Mouse (Mus musculus) layer of hippocampus, adult 8-10 months (tissue): ENCODE results near the gene Caln1. TPM values are rescaled to one million over a fixed set of nuclear protein-coding genes. Genes with fewer than 3 reads are reported as not detected.

Source experiments
- DNase-seq, 2 experiments: peaks; one replicate each; pipeline ENCODE4 v3.0.0; 2022; ENCODE audit warnings: low spot score in 2 of 2
- total RNA-seq, 4 experiments: library from RNA; stranded (reverse); gene quantifications; 2 replicates each; pipeline ENCODE4 v1.2.4; 2022

The Caln1 gene
- total RNA-seq, 4 experiments from 2014 or later, result 127 to 148 (median 137) TPM

DNA sequence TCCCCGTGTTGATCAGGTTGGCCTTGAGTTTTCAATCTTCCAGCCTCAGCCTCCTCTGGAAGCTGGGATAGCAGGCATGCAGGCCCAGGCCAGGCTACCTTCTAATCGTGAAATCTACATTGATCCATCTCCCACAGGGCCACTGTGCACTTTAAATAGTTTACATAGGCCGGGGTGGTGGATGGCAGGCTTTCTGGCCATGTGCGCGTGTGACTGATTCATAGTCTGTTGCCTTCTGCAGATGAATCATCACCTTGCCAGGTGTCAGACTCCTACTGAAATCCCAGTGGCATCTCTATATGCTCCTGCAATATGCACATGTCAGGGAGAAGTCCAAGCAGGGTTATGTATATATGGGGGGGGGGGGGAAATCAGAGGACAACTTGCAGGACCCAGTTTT is 428.5 kb downstream of the Caln1 start:
- DNase-seq, result peak; percentile 37 to 46

DNA sequence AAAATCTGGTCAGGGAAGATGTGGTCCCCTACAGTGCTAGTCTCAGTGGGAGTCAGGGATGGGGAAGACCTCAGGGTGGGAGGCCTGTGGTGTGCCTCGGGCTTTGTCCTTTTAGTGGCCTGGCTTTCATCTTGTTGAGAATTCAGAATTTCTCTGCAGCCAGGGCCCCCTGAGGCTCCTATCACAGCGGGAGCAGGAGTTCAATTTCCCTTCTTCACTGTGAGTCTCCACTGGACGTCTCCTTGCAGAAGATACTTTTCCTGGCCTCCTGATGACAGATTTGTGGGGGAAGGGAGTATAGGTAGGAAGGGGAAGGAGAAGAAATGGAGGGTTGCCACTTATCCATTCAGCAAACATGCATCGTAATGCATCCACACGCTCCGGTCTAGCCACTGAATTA is 441.1 kb downstream of the Caln1 start:
- no peak for DNase-seq

GRCm38 (mm10) chr5:130810846-130811245 is 441.6 kb downstream of the Caln1 start:
- no peak for DNase-seq

- DNase-seq, result no peak
Observed at GRCm38 (mm10) chr5:130811266-130811665, 442.0 kb downstream of the Caln1 start.

DNA sequence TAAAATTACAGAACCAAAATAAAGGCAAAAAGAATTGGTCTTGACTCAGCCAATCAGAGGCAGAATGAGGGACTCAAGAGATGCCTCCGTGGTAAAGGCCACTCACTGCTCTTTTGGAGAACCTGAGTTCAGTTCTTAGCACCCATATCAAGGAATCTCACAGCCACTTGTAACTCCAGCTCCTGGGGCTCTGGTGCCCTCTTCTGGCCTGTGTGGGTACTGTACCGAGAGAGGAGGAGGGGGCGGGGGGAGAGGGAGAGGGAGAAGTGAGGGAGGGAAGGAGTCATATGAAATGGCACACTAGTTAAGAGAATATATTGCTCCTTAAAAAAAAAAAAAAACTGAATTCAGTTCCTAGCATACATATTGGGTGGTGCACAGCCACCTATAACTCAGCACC is 442.7 kb downstream of the Caln1 start:
- DNase-seq, result no peak

- no peak for DNase-seq
Observed at GRCm38 (mm10) chr5:130812556-130812955, 443.3 kb downstream of the Caln1 start.

- DNase-seq, result no peak
Observed at GRCm38 (mm10) chr5:130813089-130813488, 443.8 kb downstream of the Caln1 start.

DNA sequence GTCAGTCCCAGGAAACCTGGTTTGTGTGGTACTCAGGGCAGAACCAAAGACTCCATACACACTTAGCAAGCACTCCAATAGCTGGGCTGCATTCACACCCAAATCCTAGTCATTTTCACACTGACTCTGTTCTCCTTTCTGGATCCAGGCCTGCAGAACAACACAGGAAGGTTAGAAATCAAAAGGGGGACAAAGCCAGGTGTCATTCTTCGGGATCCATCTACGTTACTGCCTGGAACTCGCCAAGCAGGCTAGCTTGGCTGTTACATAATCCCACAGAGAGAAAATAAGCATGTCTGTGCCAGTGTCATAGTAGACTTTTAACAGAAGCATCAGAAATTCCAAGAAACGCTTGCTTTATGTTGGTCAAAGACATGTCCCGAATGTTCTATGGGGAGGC is 446.1 kb downstream of the Caln1 start:
- no peak for DNase-seq

DNA sequence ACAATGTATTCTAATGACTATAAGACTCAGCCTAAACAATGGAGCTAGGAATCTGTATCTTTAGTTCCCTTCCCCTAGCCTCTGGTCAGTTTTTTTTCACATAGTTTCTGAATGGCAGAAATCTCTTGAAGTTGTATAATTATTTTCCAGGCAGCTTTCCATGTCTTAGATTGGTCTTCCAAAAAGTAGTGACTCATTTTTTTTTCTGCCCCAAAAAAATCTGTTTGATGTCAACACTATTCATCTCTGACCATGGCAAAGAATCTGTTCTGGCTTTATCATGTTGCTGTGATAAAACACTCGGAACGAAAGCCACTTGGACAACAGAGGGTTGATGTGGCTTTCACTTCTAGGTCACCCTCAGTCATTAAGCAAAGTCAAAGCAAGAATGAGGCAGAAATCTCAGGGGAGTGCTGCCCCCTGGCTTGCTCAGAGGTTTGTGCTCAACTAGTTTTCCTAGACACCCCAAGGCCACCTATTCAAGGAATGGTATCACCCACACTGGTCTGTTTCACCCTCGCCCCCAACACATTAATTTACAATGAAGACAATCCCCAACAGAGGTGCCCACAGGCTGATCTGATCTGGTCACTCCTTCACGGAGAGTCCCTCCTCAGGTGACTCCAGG is 450.9 kb downstream of the Caln1 start:
- no peak for DNase-seq

GRCm38 (mm10) chr5:130820661-130821060 is 451.4 kb downstream of the Caln1 start:
- no peak for DNase-seq

DNA sequence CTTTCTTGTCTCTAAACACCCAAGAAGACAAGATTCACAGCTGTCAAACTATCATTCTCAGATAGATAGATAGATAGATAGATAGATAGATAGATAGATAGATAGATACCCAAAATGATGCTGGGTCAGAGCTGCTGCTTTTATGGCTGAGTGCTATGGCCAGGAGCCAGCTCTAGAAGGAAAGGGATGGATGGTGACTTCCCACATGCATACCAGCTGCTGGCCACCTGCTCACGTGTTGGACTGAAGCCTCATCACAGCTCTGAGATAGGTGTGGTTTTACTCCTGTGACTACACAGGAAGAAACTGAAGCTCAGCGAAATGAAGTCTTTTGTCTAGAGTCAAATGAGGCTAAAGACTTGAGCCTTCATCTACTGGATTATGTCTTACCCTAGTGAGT is 456.5 kb downstream of the Caln1 start:
- no peak for DNase-seq

DNA sequence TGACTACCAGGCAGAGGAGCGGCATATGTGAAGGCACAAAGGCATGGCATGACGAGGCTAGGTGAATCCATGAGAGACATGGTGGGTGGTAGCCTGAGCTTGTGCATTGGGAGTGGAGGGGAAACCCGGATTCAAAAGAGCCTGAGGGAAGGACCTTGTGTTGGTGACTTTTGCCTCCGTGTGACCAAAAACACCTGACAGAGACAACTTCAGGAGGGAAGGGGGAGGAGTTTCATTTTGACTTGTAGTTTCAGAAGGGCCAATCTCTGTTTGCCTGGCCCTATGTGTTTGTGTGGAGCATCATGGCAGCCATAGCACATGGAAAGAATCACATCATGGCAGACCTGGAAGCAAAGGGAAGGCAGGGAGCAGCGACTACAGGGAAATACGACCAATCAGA is 479.3 kb downstream of the Caln1 start:
- DNase-seq, result no peak

GRCm38 (mm10) chr5:130849610-130850009 is 480.4 kb downstream of the Caln1 start:
- DNase-seq, result no peak

DNA sequence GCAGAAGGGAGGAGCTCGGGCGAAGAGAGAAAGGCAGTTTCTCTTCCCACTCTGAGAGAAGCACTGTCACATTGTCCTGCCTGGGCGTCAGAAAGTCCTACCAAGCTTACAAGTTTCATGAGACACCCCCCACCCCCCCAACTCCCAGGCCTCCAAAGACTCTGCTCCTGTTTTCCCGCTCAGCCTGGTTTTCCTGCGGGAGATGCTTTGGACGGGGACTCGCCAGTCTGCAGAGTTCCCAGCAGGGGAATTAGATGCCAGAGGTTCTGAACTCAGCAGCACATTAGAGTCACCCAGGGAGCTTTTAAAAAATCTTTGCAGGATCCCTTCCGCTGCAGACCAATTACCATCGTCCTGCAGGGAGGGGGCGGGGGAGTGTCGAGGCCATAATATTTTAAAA is 482.9 kb downstream of the Caln1 start:
- no peak for DNase-seq

GRCm38 (mm10) chr5:130853371-130853770 is 484.1 kb downstream of the Caln1 start:
- peak; percentile 66 to 92 for DNase-seq

- DNase-seq, result peak; percentile 22 to 45
Observed at GRCm38 (mm10) chr5:130854430-130854829, 485.2 kb downstream of the Caln1 start.

GRCm38 (mm10) chr5:130858148-130858547 is 488.9 kb downstream of the Caln1 start:
- peak in 1 of 2 experiments; percentile 37 for DNase-seq

DNA sequence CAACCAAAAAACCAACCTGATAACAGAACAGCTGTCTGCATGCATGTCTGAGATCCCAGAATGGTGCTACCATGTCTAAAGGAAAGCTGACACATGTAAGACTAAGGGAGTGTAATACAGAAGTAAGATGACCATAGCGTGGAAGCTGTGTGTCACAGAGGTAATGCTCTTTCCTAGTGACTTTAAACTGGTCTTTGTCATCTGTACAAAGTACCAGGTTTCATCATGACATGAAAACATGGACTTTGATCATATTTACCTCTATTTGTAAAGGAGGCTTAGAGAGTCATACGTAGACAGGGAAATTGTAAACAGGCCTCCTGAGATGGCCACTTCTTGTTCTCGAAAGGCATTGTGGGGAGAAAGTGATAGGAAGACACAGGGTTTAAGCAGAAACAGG is 489.5 kb downstream of the Caln1 start:
- DNase-seq, result no peak

GRCm38 (mm10) chr5:130859736-130860135 is 490.5 kb downstream of the Caln1 start:
- DNase-seq, result no peak

DNA sequence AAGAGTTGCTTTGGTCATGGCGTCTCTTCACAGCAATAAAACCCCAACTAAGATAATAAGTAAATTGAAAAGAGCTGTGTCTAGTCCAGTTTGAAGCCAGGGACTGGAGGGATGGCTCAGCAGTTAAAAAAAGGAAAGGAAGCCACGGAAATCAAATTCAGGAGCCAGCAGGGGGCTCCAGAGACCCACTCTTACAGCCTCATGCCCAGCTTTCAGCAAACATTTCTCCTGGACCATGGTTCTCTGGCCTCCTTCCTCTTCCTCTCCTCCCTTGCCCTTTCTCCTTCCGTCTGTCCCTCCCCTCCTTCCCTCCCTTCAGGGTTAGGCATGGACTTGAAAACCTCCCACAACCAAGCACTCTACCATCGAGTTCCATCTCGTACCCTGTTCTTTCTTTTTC is 493.0 kb downstream of the Caln1 start:
- peak; percentile 32 to 74 for DNase-seq

GRCm38 (mm10) chr5:130869869-130870268 is 500.6 kb downstream of the Caln1 start:
- no peak for DNase-seq

DNA sequence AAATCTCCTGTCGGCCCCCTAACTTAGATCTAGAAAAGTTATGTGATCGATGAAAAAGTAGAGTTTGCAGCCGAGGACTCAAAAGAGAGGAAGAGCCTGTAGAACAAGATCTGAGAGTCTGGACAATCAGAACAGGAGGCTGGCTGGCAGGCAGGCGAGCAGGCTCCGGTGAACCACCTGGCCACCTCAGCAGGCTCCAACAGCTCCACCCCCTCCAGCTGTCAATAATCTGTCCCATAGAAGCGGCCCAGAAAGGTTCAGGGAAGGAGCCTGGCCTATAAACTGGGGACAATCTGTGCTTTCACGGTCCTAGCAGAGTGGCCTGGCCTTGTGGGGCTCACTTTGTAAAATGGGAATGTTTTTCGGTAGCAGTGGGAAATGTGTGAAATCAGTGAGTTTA is 501.8 kb downstream of the Caln1 start:
- no peak for DNase-seq

DNA sequence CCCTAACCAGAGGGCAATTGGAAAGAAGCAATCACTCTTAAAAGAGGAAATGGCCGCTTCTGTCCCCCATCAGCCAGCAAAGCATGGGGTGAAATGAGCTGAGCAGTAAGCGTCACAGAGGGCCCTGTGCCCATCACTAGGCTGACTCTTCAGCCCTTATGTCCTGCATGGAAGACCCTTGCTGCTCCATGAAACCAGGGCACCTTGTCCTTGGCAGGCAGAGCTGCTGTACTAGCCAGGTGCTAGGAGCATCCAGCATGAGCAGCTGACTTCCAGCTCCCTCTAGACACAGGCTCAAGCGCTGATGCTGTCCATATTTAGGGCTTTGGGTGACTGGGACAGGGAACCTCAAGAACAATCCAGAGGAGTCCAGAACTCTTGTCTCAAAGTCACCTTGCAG is 506.1 kb downstream of the Caln1 start:
- no peak for DNase-seq

- no peak for DNase-seq
Observed at GRCm38 (mm10) chr5:130880331-130880730, 511.1 kb downstream of the Caln1 start.
